Mouse (Mus musculus): Measurements from ENCODE around the gene Vmac. TPM values are rescaled to one million over a fixed set of nuclear protein-coding genes. Genes with fewer than 3 reads are reported as not detected.

The Vmac gene
- polyA plus RNA-seq, 1 experiment from 2014 or later = 15.1 TPM

DNA sequence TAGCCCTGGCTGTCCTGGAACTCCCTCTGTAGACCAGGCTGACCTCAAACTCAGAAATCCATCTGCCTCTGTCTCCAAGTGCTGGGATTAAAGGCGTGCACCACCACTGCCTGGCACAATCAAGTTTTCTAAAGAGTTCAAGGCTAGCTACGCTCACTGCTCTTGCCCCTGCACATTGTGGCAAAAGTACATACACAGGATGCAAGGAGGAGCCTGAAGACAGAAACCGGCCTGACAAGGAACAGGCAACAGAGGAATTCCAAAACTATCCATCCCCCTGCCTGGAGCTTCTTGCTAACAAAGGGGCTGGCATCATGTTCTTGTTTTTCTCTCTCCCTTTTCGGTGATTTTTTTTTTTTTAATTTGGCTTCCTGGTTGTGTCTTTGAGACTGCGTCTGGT is 26.4 kb upstream of the Vmac start:
- Histone ChIP-seq H3K4me3 (ENCODE audit: low read length) (no peak overlapping the region), H3K27me3 (replicated peaks; ENCODE audit: control insufficient read depth, insufficient read depth, low read length) (peaks cover 2% of the 10 kb centered on the region), H3K9me3 (ENCODE audit: control insufficient read depth, low read length) (no peaks in the 10 kb centered on the region), H3K36me3 (ENCODE audit: control insufficient read depth, insufficient read depth, low read length) (no peaks in the 10 kb centered on the region), H3K9ac (ENCODE audit: low read depth, low read length) (no peak overlapping the region), H3K27ac (ENCODE audit: low read depth, low read length) (no peak overlapping the region), H3K4me2 (ENCODE audit: low read length) (no peak overlapping the region), H3K4me1 (ENCODE audit: control insufficient read depth, insufficient read depth, low read depth, low read length) (no peaks in the 10 kb centered on the region)
- ATAC-seq = no peak
- 67% methylated on average over 5 of the region's 5 CpGs for WGBS

DNA sequence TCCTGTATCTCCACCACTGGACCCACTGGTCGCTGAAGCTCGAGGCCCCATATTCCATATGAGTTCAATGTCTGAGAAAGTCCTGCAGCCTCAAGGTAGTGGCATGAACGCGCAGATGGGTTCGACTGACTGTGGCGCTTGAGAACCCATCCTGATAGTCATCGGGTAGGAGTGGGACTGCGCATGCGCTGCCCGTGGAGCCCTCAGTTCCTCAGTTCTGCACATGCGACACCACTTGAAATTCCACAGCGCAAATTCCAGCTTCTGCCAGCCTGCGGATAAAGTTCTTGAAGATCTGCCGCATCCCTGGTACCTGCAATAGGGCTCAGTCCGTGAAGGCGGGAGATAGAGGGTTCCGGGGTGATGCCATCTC is 23.0 kb upstream of the Vmac start:
- WGBS = 80% methylated on average over 17 of the region's 17 CpGs
- no peaks in the 10 kb centered on the region for H3K27me3 ChIP-seq (replicated peaks; ENCODE audit: control insufficient read depth, insufficient read depth, low read length)
- no peak for ATAC-seq
- no peak overlapping the region for H3K27ac ChIP-seq (ENCODE audit: low read depth, low read length)
- H3K9ac ChIP-seq (ENCODE audit: low read depth, low read length) = no peak overlapping the region
- no peaks in the 10 kb centered on the region for H3K36me3 ChIP-seq (ENCODE audit: control insufficient read depth, insufficient read depth, low read length)
- no peak overlapping the region for H3K4me2 ChIP-seq (ENCODE audit: low read length)
- H3K4me3 ChIP-seq (ENCODE audit: low read length) = no peak overlapping the region
- no peaks in the 10 kb centered on the region for H3K9me3 ChIP-seq (ENCODE audit: control insufficient read depth, low read length)
- H3K4me1 ChIP-seq (ENCODE audit: control insufficient read depth, insufficient read depth, low read depth, low read length) = no peaks in the 10 kb centered on the region

GRCm38 (mm10) chr17:56740118-56740787 is 22.4 kb upstream of the Vmac start:
- 78% methylated on average over 17 of the region's 17 CpGs for WGBS
- no peak for ATAC-seq
- no peak overlapping the region for H3K9ac ChIP-seq (ENCODE audit: low read depth, low read length)

GRCm38 (mm10) chr17:56738221-56738620 is 20.4 kb upstream of the Vmac start:
- Histone ChIP-seq H3K27ac (ENCODE audit: low read depth, low read length) (no peak overlapping the region), H3K27me3 (replicated peaks; ENCODE audit: control insufficient read depth, insufficient read depth, low read length) (no peaks in the 10 kb centered on the region), H3K4me2 (ENCODE audit: low read length) (no peak overlapping the region), H3K36me3 (ENCODE audit: control insufficient read depth, insufficient read depth, low read length) (no peaks in the 10 kb centered on the region), H3K9me3 (ENCODE audit: control insufficient read depth, low read length) (no peaks in the 10 kb centered on the region), H3K4me3 (ENCODE audit: low read length) (no peak overlapping the region), H3K9ac (ENCODE audit: low read depth, low read length) (no peak overlapping the region), H3K4me1 (ENCODE audit: control insufficient read depth, insufficient read depth, low read depth, low read length) (no peaks in the 10 kb centered on the region)
- WGBS = 86% methylated on average over 10 of the region's 10 CpGs
- no peak for ATAC-seq

More at GRCm38 (mm10) chr17:56740118-56740787, 22.4 kb upstream of the Vmac start:
- no peaks in the 10 kb centered on the region for H3K27me3 ChIP-seq (replicated peaks; ENCODE audit: control insufficient read depth, insufficient read depth, low read length)
- no peak overlapping the region for H3K27ac ChIP-seq (ENCODE audit: low read depth, low read length)
- H3K4me2 ChIP-seq (ENCODE audit: low read length) = no peak overlapping the region
- H3K4me3 ChIP-seq (ENCODE audit: low read length) = no peak overlapping the region
- H3K4me1 ChIP-seq (ENCODE audit: control insufficient read depth, insufficient read depth, low read depth, low read length) = no peaks in the 10 kb centered on the region
- H3K9me3 ChIP-seq (ENCODE audit: control insufficient read depth, low read length) = no peaks in the 10 kb centered on the region
- no peaks in the 10 kb centered on the region for H3K36me3 ChIP-seq (ENCODE audit: control insufficient read depth, insufficient read depth, low read length)

GRCm38 (mm10) chr17:56736534-56736933 is 18.7 kb upstream of the Vmac start:
- Histone ChIP-seq H3K4me2 (ENCODE audit: low read length) (no peak overlapping the region), H3K9ac (ENCODE audit: low read depth, low read length) (no peak overlapping the region), H3K27ac (ENCODE audit: low read depth, low read length) (no peak overlapping the region), H3K9me3 (ENCODE audit: control insufficient read depth, low read length) (no peaks in the 10 kb centered on the region), H3K36me3 (ENCODE audit: control insufficient read depth, insufficient read depth, low read length) (no peaks in the 10 kb centered on the region), H3K27me3 (replicated peaks; ENCODE audit: control insufficient read depth, insufficient read depth, low read length) (no peaks in the 10 kb centered on the region), H3K4me1 (ENCODE audit: control insufficient read depth, insufficient read depth, low read depth, low read length) (no peaks in the 10 kb centered on the region), H3K4me3 (ENCODE audit: low read length) (no peak overlapping the region)
- ATAC-seq = no peak
- 43% methylated on average over 8 of the region's 8 CpGs for WGBS

- ATAC-seq = no peak
- H3K4me3 ChIP-seq (ENCODE audit: low read length) = no peak overlapping the region
- H3K4me1 ChIP-seq (ENCODE audit: control insufficient read depth, insufficient read depth, low read depth, low read length) = no peaks in the 10 kb centered on the region; the same call in none of the 2 replicates
- no peak overlapping the region for H3K4me2 ChIP-seq (ENCODE audit: low read length)
- no peak overlapping the region for H3K27ac ChIP-seq (ENCODE audit: low read depth, low read length)
- no peaks in the 10 kb centered on the region for H3K9me3 ChIP-seq (ENCODE audit: control insufficient read depth, low read length)
- H3K36me3 ChIP-seq (ENCODE audit: control insufficient read depth, insufficient read depth, low read length) = no peaks in the 10 kb centered on the region
- 42% methylated on average over 2 of the region's 2 CpGs for WGBS
- no peaks in the 10 kb centered on the region for H3K27me3 ChIP-seq (replicated peaks; ENCODE audit: control insufficient read depth, insufficient read depth, low read length)
- no peak overlapping the region for H3K9ac ChIP-seq (ENCODE audit: low read depth, low read length)
Measured at GRCm38 (mm10) chr17:56729656-56730055, 11.8 kb upstream of the Vmac start.

DNA sequence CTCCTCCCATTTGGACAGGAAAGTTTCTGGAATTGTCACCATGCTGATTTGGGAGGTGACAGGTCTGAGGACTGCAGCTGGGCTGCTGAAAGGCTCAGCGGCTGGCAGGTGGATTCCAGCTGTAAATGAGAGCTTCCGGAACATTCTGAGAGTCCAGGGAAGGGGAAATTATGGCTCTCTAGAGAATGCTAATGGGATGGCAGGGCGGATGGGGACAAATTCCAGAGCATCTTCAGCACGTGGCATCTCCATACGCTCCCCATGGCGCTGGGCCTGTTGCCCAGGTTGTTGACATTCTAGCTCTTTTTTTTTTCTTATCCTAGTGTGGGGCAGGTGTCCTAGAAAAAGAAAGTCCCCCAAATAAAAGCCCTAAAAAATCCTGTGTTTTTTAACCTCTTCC is 11.3 kb upstream of the Vmac start:
- no peak overlapping the region for H3K4me3 ChIP-seq (ENCODE audit: low read length)
- H3K9me3 ChIP-seq (ENCODE audit: control insufficient read depth, low read length) = no peaks in the 10 kb centered on the region
- H3K27ac ChIP-seq (ENCODE audit: low read depth, low read length) = no peak overlapping the region
- H3K27me3 ChIP-seq (replicated peaks; ENCODE audit: control insufficient read depth, insufficient read depth, low read length) = no peaks in the 10 kb centered on the region
- no peaks in the 10 kb centered on the region; the same call in none of the 2 replicates for H3K4me1 ChIP-seq (ENCODE audit: control insufficient read depth, insufficient read depth, low read depth, low read length)
- no peak for ATAC-seq
- H3K4me2 ChIP-seq (ENCODE audit: low read length) = no peak overlapping the region
- WGBS = 47% methylated on average over 6 of the region's 6 CpGs
- H3K9ac ChIP-seq (ENCODE audit: low read depth, low read length) = no peak overlapping the region
- no peaks in the 10 kb centered on the region for H3K36me3 ChIP-seq (ENCODE audit: control insufficient read depth, insufficient read depth, low read length)

DNA sequence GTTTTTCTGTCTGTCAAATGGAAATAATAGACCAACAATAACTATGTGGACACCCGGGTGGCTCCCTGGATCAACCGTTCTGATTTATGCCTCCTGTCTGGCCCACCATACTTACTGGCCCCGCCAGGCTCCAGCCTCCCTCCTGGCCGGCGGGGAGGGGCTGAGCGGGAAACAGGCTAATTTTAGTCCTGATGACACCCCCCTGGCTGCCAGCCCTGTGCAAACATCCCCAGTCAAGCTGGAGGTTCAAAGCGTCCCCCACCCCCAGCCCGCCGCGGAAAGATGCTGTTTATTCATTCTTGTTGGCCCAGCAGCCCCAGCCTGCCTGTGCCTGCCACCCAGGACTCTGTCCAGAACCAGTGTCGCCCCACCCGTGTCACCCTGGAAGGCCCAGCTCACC is 10.3 kb upstream of the Vmac start:
- H3K4me1 ChIP-seq (ENCODE audit: control insufficient read depth, insufficient read depth, low read depth, low read length) = no peaks in the 10 kb centered on the region; the same call in none of the 2 replicates
- peaks cover 3% of the 10 kb centered on the region; the same call in 1 of the 2 replicates for H3K36me3 ChIP-seq (ENCODE audit: control insufficient read depth, insufficient read depth, low read length)
- H3K4me3 ChIP-seq (ENCODE audit: low read length) = no peak overlapping the region
- no peak overlapping the region for H3K4me2 ChIP-seq (ENCODE audit: low read length)
- ATAC-seq = no peak
- H3K27ac ChIP-seq (ENCODE audit: low read depth, low read length) = no peak overlapping the region
- H3K9me3 ChIP-seq (ENCODE audit: control insufficient read depth, low read length) = no peaks in the 10 kb centered on the region
- WGBS = 37% methylated on average over 12 of the region's 12 CpGs
- no peaks in the 10 kb centered on the region for H3K27me3 ChIP-seq (replicated peaks; ENCODE audit: control insufficient read depth, insufficient read depth, low read length)
- no peak overlapping the region for H3K9ac ChIP-seq (ENCODE audit: low read depth, low read length)

DNA sequence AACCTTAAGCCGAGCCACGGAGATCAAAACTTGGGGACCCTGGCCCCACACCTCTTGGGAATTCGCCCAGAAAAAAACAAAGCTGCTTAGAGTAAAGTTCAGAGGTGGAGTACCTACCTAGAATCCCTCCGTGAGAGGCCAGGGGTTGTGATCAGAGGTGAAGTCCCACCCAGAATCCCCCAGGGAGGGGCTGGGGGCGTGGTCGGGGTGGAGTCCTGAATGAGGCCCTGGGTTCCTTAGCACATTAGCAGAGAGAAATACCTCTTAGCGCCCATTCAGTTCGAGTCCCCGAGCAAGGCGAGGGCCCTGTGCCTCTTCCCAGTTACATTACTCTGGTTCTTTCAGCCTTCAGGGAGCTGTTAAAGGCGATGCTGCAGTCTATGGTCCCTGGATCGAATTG is 9.8 kb upstream of the Vmac start:
- 16% methylated on average over 12 of the region's 12 CpGs for WGBS
- H3K4me1 ChIP-seq (ENCODE audit: control insufficient read depth, insufficient read depth, low read depth, low read length) = no peaks in the 10 kb centered on the region; the same call in none of the 2 replicates
- no peak overlapping the region for H3K27ac ChIP-seq (ENCODE audit: low read depth, low read length)
- peaks cover 6% of the 10 kb centered on the region; the same call in 1 of the 2 replicates for H3K36me3 ChIP-seq (ENCODE audit: control insufficient read depth, insufficient read depth, low read length)
- no peaks in the 10 kb centered on the region for H3K9me3 ChIP-seq (ENCODE audit: control insufficient read depth, low read length)
- no peak overlapping the region for H3K4me3 ChIP-seq (ENCODE audit: low read length)
- no peak for ATAC-seq
- H3K9ac ChIP-seq (ENCODE audit: low read depth, low read length) = no peak overlapping the region
- no peak overlapping the region for H3K4me2 ChIP-seq (ENCODE audit: low read length)
- no peaks in the 10 kb centered on the region for H3K27me3 ChIP-seq (replicated peaks; ENCODE audit: control insufficient read depth, insufficient read depth, low read length)
